Mouse (Mus musculus): Measurements from ENCODE around the gene Rad51b. TPM values are rescaled to one million over a fixed set of nuclear protein-coding genes. Genes with fewer than 3 reads are reported as not detected.

Gene Rad51b
- polyA plus RNA-seq, 1 experiment from 2014 or later, result 1.3 TPM

GRCm38 (mm10) chr12:79628121-79628774 is 331.2 kb downstream of the Rad51b start:
- Histone ChIP-seq H3K27ac (no peak overlapping the region), H3K4me2 (no peak overlapping the region), H3K9ac (no peak overlapping the region), H3K36me3 (replicated peaks) (no peaks in the 10 kb centered on the region), H3K4me3 (no peak overlapping the region), H3K4me1 (peaks cover 15% of the 10 kb centered on the region), H3K27me3 (replicated peaks) (no peaks in the 10 kb centered on the region), H3K9me3 (no peaks in the 10 kb centered on the region)
- no peak for ATAC-seq (replicated peaks)
- WGBS, result 63% methylated on average over 5 of the region's 5 CpGs

GRCm38 (mm10) chr12:79629945-79630850 is 333.1 kb downstream of the Rad51b start:
- Histone ChIP-seq H3K27ac (no peak overlapping the region), H3K4me1 (peaks cover 15% of the 10 kb centered on the region), H3K9me3 (no peaks in the 10 kb centered on the region), H3K27me3 (replicated peaks) (no peaks in the 10 kb centered on the region), H3K9ac (no peak overlapping the region), H3K4me2 (no peak overlapping the region), H3K36me3 (replicated peaks) (no peaks in the 10 kb centered on the region), H3K4me3 (no peak overlapping the region)
- ATAC-seq (replicated peaks), result no peak
- whole genome bisulfite sequencing, result 83% methylated on average over 7 of the region's 7 CpGs

- ATAC-seq (replicated peaks), result no peak
- Histone ChIP-seq H3K9me3 (no peaks in the 10 kb centered on the region), H3K4me1 (no peaks in the 10 kb centered on the region), H3K4me2 (no peak overlapping the region), H3K4me3 (no peak overlapping the region), H3K27me3 (replicated peaks) (no peaks in the 10 kb centered on the region), H3K9ac (no peak overlapping the region), H3K27ac (no peak overlapping the region), H3K36me3 (replicated peaks) (no peaks in the 10 kb centered on the region)
- WGBS, result 86% methylated on average over 9 of the region's 9 CpGs
These were observed 336.5 kb downstream of the Rad51b start for GRCm38 (mm10) chr12:79633458-79634106.

- H3K4me3 ChIP-seq, result no peak overlapping the region
- WGBS, result 55% methylated on average over 7 of the region's 7 CpGs
- no peaks in the 10 kb centered on the region for H3K4me1 ChIP-seq
- H3K4me2 ChIP-seq, result no peak overlapping the region
- H3K27me3 ChIP-seq (replicated peaks), result no peaks in the 10 kb centered on the region
- H3K9ac ChIP-seq, result no peak overlapping the region
- ATAC-seq (replicated peaks), result no peak
- H3K36me3 ChIP-seq (replicated peaks), result no peaks in the 10 kb centered on the region
- H3K9me3 ChIP-seq, result no peaks in the 10 kb centered on the region
- H3K27ac ChIP-seq, result no peak overlapping the region
These were observed 344.6 kb downstream of the Rad51b start for GRCm38 (mm10) chr12:79641570-79642285.

GRCm38 (mm10) chr12:79642715-79643114 is 345.6 kb downstream of the Rad51b start:
- no peak for ATAC-seq (replicated peaks)
- Histone ChIP-seq H3K9me3 (no peaks in the 10 kb centered on the region), H3K27me3 (replicated peaks) (no peaks in the 10 kb centered on the region), H3K4me3 (no peak overlapping the region), H3K9ac (no peak overlapping the region), H3K4me1 (no peaks in the 10 kb centered on the region), H3K27ac (no peak overlapping the region), H3K4me2 (no peak overlapping the region), H3K36me3 (replicated peaks) (no peaks in the 10 kb centered on the region)
- WGBS, result 96% methylated on average over 5 of the region's 5 CpGs

- 99% methylated on average over 4 of the region's 4 CpGs for WGBS
- Histone ChIP-seq H3K27me3 (replicated peaks) (no peaks in the 10 kb centered on the region), H3K9me3 (no peaks in the 10 kb centered on the region), H3K4me2 (no peak overlapping the region), H3K36me3 (replicated peaks) (no peaks in the 10 kb centered on the region), H3K27ac (no peak overlapping the region), H3K9ac (no peak overlapping the region), H3K4me1 (no peaks in the 10 kb centered on the region), H3K4me3 (no peak overlapping the region)
- ATAC-seq (replicated peaks), result no peak
These were observed 348.6 kb downstream of the Rad51b start for GRCm38 (mm10) chr12:79645656-79646055.

- no peak overlapping the region for H3K4me3 ChIP-seq
- H3K4me2 ChIP-seq, result no peak overlapping the region
- H3K36me3 ChIP-seq (replicated peaks), result no peaks in the 10 kb centered on the region
- H3K9ac ChIP-seq, result no peak overlapping the region
- H3K27me3 ChIP-seq (replicated peaks), result no peaks in the 10 kb centered on the region
- 89% methylated on average over 9 of the region's 9 CpGs for WGBS
- no peaks in the 10 kb centered on the region for H3K9me3 ChIP-seq
- no peaks in the 10 kb centered on the region for H3K4me1 ChIP-seq
- H3K27ac ChIP-seq, result no peak overlapping the region
- ATAC-seq (replicated peaks), result no peak
These were observed 349.6 kb downstream of the Rad51b start for GRCm38 (mm10) chr12:79646646-79647164.

GRCm38 (mm10) chr12:79647382-79647781 is 350.3 kb downstream of the Rad51b start:
- no peaks in the 10 kb centered on the region for H3K36me3 ChIP-seq (replicated peaks)
- H3K9me3 ChIP-seq, result no peaks in the 10 kb centered on the region
- no peak overlapping the region for H3K27ac ChIP-seq
- WGBS, result 93% methylated on average over 6 of the region's 6 CpGs
- ATAC-seq (replicated peaks), result no peak
- no peaks in the 10 kb centered on the region for H3K27me3 ChIP-seq (replicated peaks)
- H3K4me2 ChIP-seq, result no peak overlapping the region
- no peak overlapping the region for H3K4me3 ChIP-seq
- H3K9ac ChIP-seq, result no peak overlapping the region
- no peaks in the 10 kb centered on the region for H3K4me1 ChIP-seq

- no peak overlapping the region for H3K4me3 ChIP-seq
- no peak overlapping the region for H3K9ac ChIP-seq
- no peaks in the 10 kb centered on the region for H3K27me3 ChIP-seq (replicated peaks)
- H3K27ac ChIP-seq, result no peak overlapping the region
- H3K36me3 ChIP-seq (replicated peaks), result no peaks in the 10 kb centered on the region
- 73% methylated on average over 5 of the region's 5 CpGs for WGBS
- H3K4me1 ChIP-seq, result no peaks in the 10 kb centered on the region
- H3K9me3 ChIP-seq, result no peaks in the 10 kb centered on the region
- no peak overlapping the region for H3K4me2 ChIP-seq
- no peak for ATAC-seq (replicated peaks)
These were observed 350.9 kb downstream of the Rad51b start for GRCm38 (mm10) chr12:79647976-79648375.

GRCm38 (mm10) chr12:79648812-79649700 is 352.0 kb downstream of the Rad51b start:
- Histone ChIP-seq H3K4me1 (no peaks in the 10 kb centered on the region), H3K9me3 (no peaks in the 10 kb centered on the region), H3K36me3 (replicated peaks) (no peaks in the 10 kb centered on the region), H3K27me3 (replicated peaks) (no peaks in the 10 kb centered on the region), H3K4me2 (no peak overlapping the region), H3K27ac (no peak overlapping the region), H3K9ac (no peak overlapping the region), H3K4me3 (no peak overlapping the region)
- 48% methylated on average over 7 of the region's 7 CpGs for WGBS
- no peak for ATAC-seq (replicated peaks)

- H3K4me2 ChIP-seq, result no peak overlapping the region
- H3K27me3 ChIP-seq (replicated peaks), result no peaks in the 10 kb centered on the region
- no peak for ATAC-seq (replicated peaks)
- H3K36me3 ChIP-seq (replicated peaks), result no peaks in the 10 kb centered on the region
- H3K4me3 ChIP-seq, result no peak overlapping the region
- H3K4me1 ChIP-seq, result no peaks in the 10 kb centered on the region
- no peaks in the 10 kb centered on the region for H3K9me3 ChIP-seq
- no peak overlapping the region for H3K9ac ChIP-seq
- no peak overlapping the region for H3K27ac ChIP-seq
These were observed 352.7 kb downstream of the Rad51b start for GRCm38 (mm10) chr12:79649796-79650195.

Measured in midbrain, embryonic 15.5 days (tissue).